Mouse (Mus musculus): ENCODE measurements around the gene Ch25h.

- TF ChIP-seq CTCF (IDR thresholded peaks at IDR 0.05; ENCODE audit: control insufficient read depth, insufficient read depth, low read length) (no peak), POLR2A (IDR thresholded peaks at IDR 0.05; ENCODE audit: borderline replicate concordance, control insufficient read depth, low read depth, low read length) (no peak)
Observed at GRCm38 (mm10) chr19:34468794-34469193, 6.2 kb downstream of the Ch25h start.

Data from bone marrow, adult 2 months (tissue).